Mouse (Mus musculus): ENCODE data around the gene Ano1.

The Ano1 gene

GRCm38 (mm10) chr7:144768845-144769244, 17.1 kb upstream of the Ano1 start:
- DNase-seq (ENCODE audit: low read depth, low spot score) = no peak

GRCm38 (mm10) chr7:144764537-144765282, 12.9 kb upstream of the Ano1 start:
- DNase-seq (ENCODE audit: low read depth, low spot score) = no peak

GRCm38 (mm10) chr7:144764013-144764412, 12.2 kb upstream of the Ano1 start:
- DNase-seq (ENCODE audit: low read depth, low spot score) = no peak

- no peak for DNase-seq (ENCODE audit: low read depth, low spot score)
Observed at GRCm38 (mm10) chr7:144762496-144763235, 10.9 kb upstream of the Ano1 start.

GRCm38 (mm10) chr7:144760228-144760627, 8.5 kb upstream of the Ano1 start:
- no peak for DNase-seq (ENCODE audit: low read depth, low spot score)

GRCm38 (mm10) chr7:144759455-144759854, 7.7 kb upstream of the Ano1 start:
- no peak for DNase-seq (ENCODE audit: low read depth, low spot score)

- no peak for DNase-seq (ENCODE audit: low read depth, low spot score)
Observed at GRCm38 (mm10) chr7:144755511-144756378, 4.0 kb upstream of the Ano1 start.

- no peak for DNase-seq (ENCODE audit: low read depth, low spot score)
Observed at GRCm38 (mm10) chr7:144754722-144755121, 2.9 kb upstream of the Ano1 start.

GRCm38 (mm10) chr7:144753657-144754031, 1.9 kb upstream of the Ano1 start:
- no peak for DNase-seq (ENCODE audit: low read depth, low spot score)

GRCm38 (mm10) chr7:144752919-144753656, 1.3 kb upstream of the Ano1 start:
- DNase-seq (ENCODE audit: low read depth, low spot score) = no peak

- DNase-seq (ENCODE audit: low read depth, low spot score) = peak; percentile 55
Observed at GRCm38 (mm10) chr7:144747756-144748155, 4.0 kb downstream of the Ano1 start.

GRCm38 (mm10) chr7:144746466-144746865, 5.3 kb downstream of the Ano1 start:
- no peak for DNase-seq (ENCODE audit: low read depth, low spot score)

GRCm38 (mm10) chr7:144743874-144744273, 7.9 kb downstream of the Ano1 start:
- DNase-seq (ENCODE audit: low read depth, low spot score) = no peak

- no peak for DNase-seq (ENCODE audit: low read depth, low spot score)
Observed at GRCm38 (mm10) chr7:144740643-144741042, 11.1 kb downstream of the Ano1 start.

GRCm38 (mm10) chr7:144739810-144740209, 12.0 kb downstream of the Ano1 start:
- DNase-seq (ENCODE audit: low read depth, low spot score) = no peak

- no peak for DNase-seq (ENCODE audit: low read depth, low spot score)
Observed at GRCm38 (mm10) chr7:144738357-144738798, 13.4 kb downstream of the Ano1 start.

- DNase-seq (ENCODE audit: low read depth, low spot score) = peak; percentile 37
Observed at GRCm38 (mm10) chr7:144731897-144732291, 19.9 kb downstream of the Ano1 start.

GRCm38 (mm10) chr7:144731182-144731896, 20.4 kb downstream of the Ano1 start:
- no peak for DNase-seq (ENCODE audit: low read depth, low spot score)

GRCm38 (mm10) chr7:144724283-144724682, 27.5 kb downstream of the Ano1 start:
- no peak for DNase-seq (ENCODE audit: low read depth, low spot score)

GRCm38 (mm10) chr7:144719956-144720355, 31.8 kb downstream of the Ano1 start:
- no peak for DNase-seq (ENCODE audit: low read depth, low spot score)

- no peak for DNase-seq (ENCODE audit: low read depth, low spot score)
Observed at GRCm38 (mm10) chr7:144717736-144718135, 34.0 kb downstream of the Ano1 start.

Measured in c-Kit-negative CD71-positive TER-119-positive erythroid progenitor cells, embryonic 14.5 days (primary cell).